Mouse (Mus musculus) ES-E14 (cell line): ENCODE data around the gene A630076J17Rik.

Experiments used
- CHD2 ChIP-seq: IDR thresholded peaks from 2 replicates; pipeline ENCODE4 v1.6.1; 2014; ENCODE audit warnings: mild to moderate bottlenecking, low read depth, low read length, inconsistent platforms
- HCFC1 ChIP-seq: IDR thresholded peaks from 2 replicates; pipeline ENCODE4 v1.6.1; 2012; ENCODE audit warnings: low read length, inconsistent platforms, borderline replicate concordance; ENCODE audit not compliant: insufficient read depth
- MAFK ChIP-seq: IDR thresholded peaks from 2 replicates; pipeline ENCODE4 v1.6.1; 2014; ENCODE audit warnings: mild to moderate bottlenecking, low read depth, low read length, inconsistent platforms; ENCODE audit not compliant: insufficient read depth
- ZC3H11A ChIP-seq: IDR thresholded peaks from 2 replicates; pipeline ENCODE4 v1.6.1; 2012; ENCODE audit warnings: low read depth, mild to moderate bottlenecking, inconsistent platforms, low read length, borderline replicate concordance
- ZNF384 ChIP-seq: IDR thresholded peaks from 2 replicates; pipeline ENCODE4 v1.6.1; 2012; ENCODE audit warnings: low read depth, low read length, inconsistent platforms

DNA sequence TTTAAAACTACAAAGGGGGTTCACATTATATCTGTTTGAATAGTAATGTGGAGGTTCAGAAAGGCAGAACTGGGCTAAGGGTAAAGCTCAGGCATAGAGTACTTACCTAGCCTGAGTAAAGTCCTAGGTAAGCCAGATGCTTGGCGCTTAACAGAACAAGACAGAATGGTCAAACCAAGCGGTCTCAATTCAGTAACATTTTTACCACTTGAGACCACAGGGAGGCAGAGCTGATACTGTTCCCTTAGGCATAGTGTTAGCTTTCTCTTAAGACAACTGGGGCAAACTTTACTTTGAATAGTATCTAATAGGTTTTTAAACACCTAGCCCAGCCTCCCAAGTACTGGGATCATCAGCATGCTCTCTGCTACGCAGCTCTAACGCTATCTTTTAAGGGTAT, 45.6 kb downstream of the A630076J17Rik start:
- TF ChIP-seq CHD2: no peak
- no peak for TF ChIP-seq ZNF384
- TF ChIP-seq HCFC1: no peak
- no peak for TF ChIP-seq ZC3H11A
- TF ChIP-seq MAFK: no peak
